Mouse (Mus musculus) liver, adult 2 months (tissue): Measurements from ENCODE around the gene Mapre3. TPM values are rescaled to one million over a fixed set of nuclear protein-coding genes. Genes with fewer than 3 reads are reported as not detected.

Experiments used
- DNase-seq: peaks from one replicate; pipeline ENCODE4 v3.0.0-alpha.2; 2011; ENCODE audit warnings: low read depth, low spot score; ENCODE audit errors: extremely low read depth
- H3K27ac ChIP-seq: fragments of 200-500 bp; replicated peaks from 2 replicates; pipeline ENCODE4 v1.5.1; 2012; ENCODE audit warnings: low read depth, mild to moderate bottlenecking, control low read depth, inconsistent platforms, low read length; ENCODE audit not compliant: insufficient read depth
- H3K27me3 ChIP-seq: fragments of 200-500 bp; 2 replicates; pipeline ENCODE4 v1.6.1; 2012; ENCODE audit warnings: mild to moderate bottlenecking, moderate library complexity, low read length, inconsistent platforms; ENCODE audit not compliant: control insufficient read depth, insufficient read depth
- H3K36me3 ChIP-seq: fragments of 200-500 bp; 2 replicates; pipeline ENCODE4 v1.6.1; 2012; ENCODE audit warnings: low read length, inconsistent platforms; ENCODE audit not compliant: control insufficient read depth, insufficient read depth
- H3K4me1 ChIP-seq: fragments of 200-500 bp; 2 replicates; pipeline ENCODE4 v1.6.1; 2011; ENCODE audit warnings: low read length; ENCODE audit not compliant: control insufficient read depth, insufficient read depth
- H3K4me3 ChIP-seq: fragments of 200-500 bp; 2 replicates; pipeline ENCODE4 v1.5.1; 2011; ENCODE audit warnings: low read depth, mild to moderate bottlenecking, control low read depth, low read length, moderate library complexity; ENCODE audit not compliant: insufficient read depth
- H3K79me2 ChIP-seq: fragments of 200-500 bp; 2 replicates; pipeline ENCODE4 v1.6.1; 2012; ENCODE audit warnings: inconsistent platforms, mild to moderate bottlenecking, low read length, moderate library complexity; ENCODE audit not compliant: control insufficient read depth, insufficient read depth
- H3K9ac ChIP-seq: fragments of 200-500 bp; 2 replicates; pipeline ENCODE4 v1.6.1; 2012; ENCODE audit warnings: low read depth, mild to moderate bottlenecking, control low read depth, inconsistent platforms, low read length
- CTCF ChIP-seq: fragments of 200-500 bp; IDR thresholded peaks from 2 replicates; pipeline ENCODE4 v1.5.1; 2011; ENCODE audit warnings: low read depth, low read length, control low read depth
- POLR2A ChIP-seq: fragments of 200-500 bp; IDR thresholded peaks from 2 replicates; pipeline ENCODE4 v1.6.1; 2011; ENCODE audit warnings: low read length, control low read depth; ENCODE audit not compliant: insufficient read depth; ENCODE audit errors: extremely low read depth
- WGBS: fragments of 180-500 bp; shearing (Covaris S2); methylation state at CpG from one replicate; pipeline ENCODE4 v1.1.7; 2018; 5-methylcytosine and 5-hydroxymethylcytosine counted together
- polyA plus RNA-seq: library from polyadenylated mRNA; depleted of rRNA; stranded (reverse); fragments of >200 nt; gene quantifications from 2 replicates; pipeline ENCODE4 v1.2.3, GENCODE M21; 2012
- total RNA-seq: library from RNA; depleted of rRNA; stranded (reverse); fragments of >200 nt; gene quantifications from 2 replicates; pipeline ENCODE4 v1.2.3, GENCODE M21; 2014

The Mapre3 gene
- total and polyA plus RNA-seq, 2 experiments: 5.7 to 48.5 TPM

DNA sequence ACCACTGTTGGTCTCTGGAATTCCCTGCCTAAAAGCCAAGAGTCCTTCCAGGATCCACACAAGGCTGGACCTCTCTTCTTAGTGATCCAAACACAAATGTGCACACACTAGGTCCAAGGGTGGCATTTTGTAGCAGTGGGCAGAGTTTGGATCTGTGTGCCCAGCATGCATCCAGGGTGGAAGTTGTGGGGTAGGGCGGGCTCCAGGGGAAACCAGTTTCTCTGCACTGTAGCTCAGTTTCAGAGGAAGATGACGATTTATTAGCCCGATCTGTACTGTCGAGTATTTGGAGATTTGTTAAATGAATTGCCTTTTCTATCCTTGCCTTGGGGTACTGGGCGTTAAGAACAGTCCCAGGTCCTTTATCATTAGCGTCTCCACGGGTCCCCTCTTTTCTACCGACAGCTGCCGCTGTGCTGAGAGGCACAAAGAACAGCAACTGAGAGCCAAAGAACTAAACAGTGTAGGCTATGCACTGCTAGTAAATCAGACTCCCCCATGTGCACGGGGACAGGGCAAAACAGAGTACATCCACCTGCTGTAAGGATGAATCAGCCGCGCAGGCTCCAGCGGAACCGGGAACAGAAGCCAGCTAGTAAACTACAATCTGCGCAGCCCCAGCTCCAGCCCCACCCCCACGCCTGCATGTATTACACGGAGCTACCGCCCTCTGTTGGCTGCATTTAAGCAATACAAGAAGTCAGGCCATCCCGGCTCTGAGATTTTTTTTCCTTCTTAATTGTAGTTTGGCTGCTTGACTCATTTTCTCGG, 39.7 kb upstream of the Mapre3 start:
- WGBS: 13% methylated on average over 20 of the region's 20 CpGs
- no peak overlapping the region for H3K4me3 ChIP-seq
- no peaks in the 10 kb centered on the region for H3K79me2 ChIP-seq
- H3K36me3 ChIP-seq: no peaks in the 10 kb centered on the region
- H3K27me3 ChIP-seq: no peaks in the 10 kb centered on the region
- TF ChIP-seq POLR2A (no peak), CTCF (peak; percentile 87)
- H3K9ac ChIP-seq: no peak overlapping the region
- H3K27ac ChIP-seq: no peak overlapping the region
- H3K4me1 ChIP-seq: no peaks in the 10 kb centered on the region; the same call in 1 of the 2 replicates
- peak; percentile 62 for DNase-seq

DNA sequence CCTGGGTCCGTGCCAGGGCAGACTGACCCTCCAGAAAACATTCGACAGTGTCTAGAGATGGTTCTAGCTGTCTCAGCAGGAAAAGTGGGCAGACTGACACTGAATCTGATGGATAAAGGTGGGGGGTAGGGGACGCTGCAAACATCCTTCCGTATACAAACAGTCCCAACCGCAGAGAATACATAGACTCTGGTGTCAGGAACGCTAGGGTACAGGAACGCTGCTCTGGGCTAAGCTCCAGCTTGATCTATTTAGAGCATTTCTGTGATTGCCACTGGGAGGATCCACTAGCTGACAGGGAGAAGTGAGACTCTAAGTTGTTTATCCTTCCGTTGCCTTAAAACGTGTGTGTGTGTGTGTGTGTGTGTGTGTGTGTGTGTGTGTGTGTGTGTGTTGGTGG, 33.7 kb upstream of the Mapre3 start:
- Histone ChIP-seq H3K27ac (no peak overlapping the region), H3K9ac (no peak overlapping the region), H3K4me1 (no peaks in the 10 kb centered on the region), H3K36me3 (no peaks in the 10 kb centered on the region), H3K4me3 (no peak overlapping the region), H3K27me3 (no peaks in the 10 kb centered on the region), H3K79me2 (no peaks in the 10 kb centered on the region)
- WGBS: 55% methylated on average over 9 of the region's 9 CpGs
- no peak for TF ChIP-seq CTCF
- TF ChIP-seq POLR2A: no peak
- DNase-seq: no peak

DNA sequence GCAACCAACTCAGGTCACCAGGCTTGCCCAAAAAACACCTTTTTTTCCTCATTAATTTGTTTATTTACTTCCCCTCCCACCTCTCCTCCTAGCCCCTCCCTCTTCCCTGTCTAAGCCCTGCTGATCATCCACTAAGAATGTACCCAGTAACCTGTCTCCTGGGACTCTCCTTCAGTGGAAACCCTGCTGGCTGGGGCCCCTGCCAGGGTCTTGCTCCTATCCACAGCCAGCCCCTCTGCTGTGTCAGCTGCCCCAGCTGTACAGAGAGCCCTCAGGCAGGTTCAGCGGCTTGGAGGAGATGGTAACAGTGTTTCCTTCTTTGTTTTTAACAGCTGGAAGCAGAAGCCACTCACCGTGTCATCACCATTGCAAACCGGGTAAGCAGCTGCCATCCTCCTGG, 33.3 kb upstream of the Mapre3 start:
- Histone ChIP-seq H3K27ac (no peak overlapping the region), H3K79me2 (no peaks in the 10 kb centered on the region), H3K36me3 (no peaks in the 10 kb centered on the region), H3K9ac (no peak overlapping the region), H3K4me1 (no peaks in the 10 kb centered on the region), H3K27me3 (no peaks in the 10 kb centered on the region), H3K4me3 (no peak overlapping the region)
- TF ChIP-seq POLR2A (no peak), CTCF (no peak)
- WGBS: 86% methylated on average over 3 of the region's 3 CpGs
- DNase-seq: no peak

DNA sequence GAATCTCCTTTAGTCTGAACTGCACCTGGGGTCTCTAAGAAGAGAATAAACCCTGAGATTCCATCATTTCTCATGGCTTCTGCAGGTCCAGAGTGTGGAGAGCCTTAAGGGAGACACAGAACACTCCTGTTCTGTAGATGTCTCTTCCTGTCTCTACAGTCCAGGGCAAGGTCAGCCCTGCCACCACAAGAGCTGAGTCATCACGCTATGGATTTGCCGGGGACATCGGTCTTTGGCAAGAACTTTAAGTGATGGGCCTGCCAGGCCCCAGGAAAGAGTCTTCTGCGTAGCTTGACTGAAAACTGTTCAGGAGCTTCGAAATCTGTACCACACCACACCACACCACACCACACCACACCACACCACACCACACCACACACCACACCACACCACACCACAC, 27.1 kb upstream of the Mapre3 start:
- H3K79me2 ChIP-seq: no peaks in the 10 kb centered on the region
- DNase-seq: no peak
- no peak for TF ChIP-seq POLR2A
- no peak for TF ChIP-seq CTCF
- H3K36me3 ChIP-seq: no peaks in the 10 kb centered on the region
- H3K4me3 ChIP-seq: no peak overlapping the region
- WGBS: 54% methylated on average over 5 of the region's 5 CpGs
- no peaks in the 10 kb centered on the region for H3K27me3 ChIP-seq
- no peak overlapping the region for H3K9ac ChIP-seq
- H3K27ac ChIP-seq: no peak overlapping the region
- H3K4me1 ChIP-seq: no peaks in the 10 kb centered on the region

DNA sequence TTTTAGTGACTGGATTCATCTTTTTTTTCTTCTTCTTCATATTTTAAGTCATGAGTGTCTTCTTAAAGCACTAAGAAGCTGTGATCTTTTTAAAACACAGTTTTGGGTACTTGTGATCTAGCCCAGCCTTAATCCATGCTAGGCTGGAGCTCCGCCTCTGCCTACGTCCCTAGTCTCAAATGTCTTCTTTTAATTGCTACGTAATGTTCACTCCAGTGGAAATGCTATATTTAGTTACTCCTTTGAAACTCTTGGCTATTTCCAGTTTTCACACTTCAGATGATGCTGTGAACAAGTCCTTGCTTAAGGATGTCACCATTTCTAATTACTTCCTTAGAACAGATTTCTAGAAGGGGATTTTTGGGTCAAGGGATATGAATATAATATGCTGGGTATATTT, 24.4 kb upstream of the Mapre3 start:
- no peaks in the 10 kb centered on the region for H3K27me3 ChIP-seq
- DNase-seq: no peak
- TF ChIP-seq POLR2A: no peak
- WGBS: 90% methylated on average over 3 of the region's 3 CpGs
- H3K4me1 ChIP-seq: no peaks in the 10 kb centered on the region
- no peak overlapping the region for H3K4me3 ChIP-seq
- H3K9ac ChIP-seq: no peak overlapping the region
- H3K79me2 ChIP-seq: no peaks in the 10 kb centered on the region
- no peak overlapping the region for H3K27ac ChIP-seq
- no peaks in the 10 kb centered on the region for H3K36me3 ChIP-seq

DNA sequence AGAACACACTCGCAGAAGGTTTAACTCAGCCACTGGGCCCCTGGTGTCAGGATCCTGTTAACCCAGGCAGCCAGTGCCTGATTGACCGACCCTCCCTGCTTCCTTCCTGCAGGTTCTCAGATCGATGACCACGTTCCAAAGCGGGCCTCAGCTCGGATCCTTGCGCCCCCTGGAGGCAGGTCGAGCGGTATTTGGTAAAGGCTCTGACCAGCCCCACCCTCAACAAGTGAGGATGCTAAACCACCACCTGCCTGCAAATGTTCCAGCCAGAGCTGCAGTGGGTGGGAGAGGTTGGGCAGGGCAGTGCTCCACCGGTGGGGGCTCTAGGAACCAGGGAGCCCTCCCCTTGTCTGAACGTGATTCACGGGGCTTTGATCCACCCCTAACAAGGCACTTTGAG, 18.3 kb upstream of the Mapre3 start:
- 12% methylated on average over 12 of the region's 12 CpGs for WGBS
- Histone ChIP-seq H3K4me3 (no peak overlapping the region), H3K27ac (no peak overlapping the region), H3K27me3 (no peaks in the 10 kb centered on the region), H3K9ac (no peak overlapping the region), H3K36me3 (no peaks in the 10 kb centered on the region), H3K79me2 (no peaks in the 10 kb centered on the region), H3K4me1 (no peaks in the 10 kb centered on the region)
- DNase-seq: peak; percentile 31
- TF ChIP-seq CTCF (peak; percentile 91), POLR2A (no peak)
